Mouse (Mus musculus) forebrain, embryonic 11.5 days (tissue): ENCODE measurements around the gene Ikzf1. TPM values are rescaled to one million over a fixed set of nuclear protein-coding genes. Genes with fewer than 3 reads are reported as not detected.

ENCODE experiments used
- ATAC-seq: fragments of 200-750 bp; cut with Nextera tagmentation; replicated peaks from 2 replicates; pipeline ENCODE4 v1.8.0; 2017; ENCODE audit warnings: moderate TSS enrichment; ENCODE audit not compliant: low FRiP score
- DNase-seq: peaks from one replicate; pipeline ENCODE4 v3.0.0-alpha.2; 2017; ENCODE audit warnings: low spot score
- H3K27ac ChIP-seq: fragments of 300-500 bp; sonication (generic); 2 replicates; pipeline ENCODE4 v1.5.1; 2014; ENCODE audit warnings: low read depth, low read length
- H3K27me3 ChIP-seq: fragments of 300-500 bp; sonication (generic); 2 replicates; pipeline ENCODE4 v1.6.1; 2014; ENCODE audit warnings: mild to moderate bottlenecking, low read length, mixed read lengths; ENCODE audit not compliant: control insufficient read depth, insufficient read depth
- H3K36me3 ChIP-seq: fragments of 300-500 bp; sonication (generic); 2 replicates; pipeline ENCODE4 v1.6.1; 2014; ENCODE audit warnings: mild to moderate bottlenecking, low read length, moderate library complexity, mixed read lengths; ENCODE audit not compliant: control insufficient read depth, insufficient read depth
- H3K4me1 ChIP-seq: fragments of 300-500 bp; sonication (generic); replicated peaks from 2 replicates; pipeline ENCODE4 v1.6.1; 2014; ENCODE audit warnings: low read length, mixed read lengths; ENCODE audit not compliant: control insufficient read depth, insufficient read depth
- H3K4me2 ChIP-seq: fragments of 300-500 bp; sonication (generic); 2 replicates; pipeline ENCODE4 v1.6.1; 2014; ENCODE audit warnings: low read depth, mild to moderate bottlenecking, low read length, moderate library complexity, mixed read lengths; ENCODE audit not compliant: severe bottlenecking
- H3K4me3 ChIP-seq: fragments of 300-500 bp; sonication (generic); 2 replicates; pipeline ENCODE4 v1.5.1; 2014; ENCODE audit warnings: low read depth, low read length
- H3K9ac ChIP-seq: fragments of 300-500 bp; sonication (generic); 2 replicates; pipeline ENCODE4 v1.6.1; 2014; ENCODE audit warnings: low read length
- H3K9me3 ChIP-seq: fragments of 300-500 bp; sonication (generic); 2 replicates; pipeline ENCODE4 v1.6.1; 2016; ENCODE audit warnings: low read length, mixed read lengths; ENCODE audit not compliant: control insufficient read depth
- WGBS: fragments of 180-500 bp; shearing (Covaris S2); extraction: QIAGEN DNeasy Blood & Tissue Kit; methylation state at CpG from one replicate; pipeline ENCODE4 v1.1.7; 2014; 5-methylcytosine and 5-hydroxymethylcytosine counted together
- polyA plus RNA-seq: library from polyadenylated mRNA; unstranded; fragments of >200 nt; fragmentation: Nextera tagmentation; extraction: Ambion mirVana; gene quantifications from 2 replicates; pipeline ENCODE4 v1.2.1, GENCODE M21; 2014

The Ikzf1 gene
- polyA plus RNA-seq, 1 experiment from 2014 or later: 3.4 TPM

- no peaks in the 10 kb centered on the region for H3K9me3 ChIP-seq
- ATAC-seq: no peak
- no peak overlapping the region for H3K27ac ChIP-seq
- no peaks in the 10 kb centered on the region for H3K27me3 ChIP-seq
- 83% methylated on average over 6 of the region's 6 CpGs for WGBS
- H3K4me2 ChIP-seq: no peak overlapping the region
- no peak overlapping the region for H3K4me3 ChIP-seq
- H3K9ac ChIP-seq: no peak overlapping the region
- DNase-seq: no peak
- H3K36me3 ChIP-seq: no peaks in the 10 kb centered on the region
- H3K4me1 ChIP-seq: no peaks in the 10 kb centered on the region
Measured at GRCm38 (mm10) chr11:11735155-11735554, 50.4 kb downstream of the Ikzf1 start.

GRCm38 (mm10) chr11:11736948-11737347 lies 52.1 kb downstream of the Ikzf1 start:
- ATAC-seq (no peak), DNase-seq (no peak)
- Histone ChIP-seq H3K27me3 (no peaks in the 10 kb centered on the region), H3K4me3 (no peak overlapping the region), H3K9ac (no peak overlapping the region), H3K36me3 (no peaks in the 10 kb centered on the region), H3K4me2 (no peak overlapping the region), H3K9me3 (no peaks in the 10 kb centered on the region), H3K27ac (no peak overlapping the region), H3K4me1 (no peaks in the 10 kb centered on the region)
- 95% methylated on average over 4 of the region's 4 CpGs for WGBS

DNA sequence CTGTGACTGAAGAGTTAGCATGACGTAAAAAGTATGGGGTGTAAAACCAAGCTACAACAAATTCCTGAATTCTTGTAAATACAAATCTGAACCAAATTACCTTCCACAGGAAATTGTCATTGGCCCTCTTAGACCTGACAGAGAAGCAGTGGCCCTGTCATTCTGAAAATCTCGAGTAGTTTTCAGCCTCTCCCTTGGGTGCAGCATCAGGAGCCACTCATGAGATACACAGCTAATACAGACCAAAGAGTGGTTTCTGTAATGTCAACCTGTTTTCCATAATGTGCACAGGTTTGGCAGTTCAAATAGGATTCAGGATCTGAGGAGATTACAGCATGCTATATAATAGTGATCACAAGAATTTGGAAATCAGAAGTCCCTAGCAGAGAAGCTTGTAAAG lies 52.8 kb downstream of the Ikzf1 start:
- Histone ChIP-seq H3K4me1 (no peaks in the 10 kb centered on the region), H3K27ac (no peak overlapping the region), H3K4me3 (no peak overlapping the region), H3K36me3 (no peaks in the 10 kb centered on the region), H3K27me3 (no peaks in the 10 kb centered on the region), H3K9me3 (no peaks in the 10 kb centered on the region), H3K9ac (no peak overlapping the region), H3K4me2 (no peak overlapping the region)
- DNase-seq (no peak), ATAC-seq (no peak)
- 69% methylated on average over 2 of the region's 2 CpGs for WGBS

- H3K9ac ChIP-seq: no peak overlapping the region
- H3K4me2 ChIP-seq: no peak overlapping the region
- no peaks in the 10 kb centered on the region for H3K36me3 ChIP-seq
- no peaks in the 10 kb centered on the region for H3K27me3 ChIP-seq
- no peak overlapping the region for H3K4me3 ChIP-seq
- DNase-seq (no peak), ATAC-seq (no peak)
- no peaks in the 10 kb centered on the region for H3K4me1 ChIP-seq
- no peaks in the 10 kb centered on the region for H3K9me3 ChIP-seq
- H3K27ac ChIP-seq: no peak overlapping the region
- WGBS: 92% methylated on average over 3 of the region's 3 CpGs
Measured at GRCm38 (mm10) chr11:11739054-11739453, 54.3 kb downstream of the Ikzf1 start.

DNA sequence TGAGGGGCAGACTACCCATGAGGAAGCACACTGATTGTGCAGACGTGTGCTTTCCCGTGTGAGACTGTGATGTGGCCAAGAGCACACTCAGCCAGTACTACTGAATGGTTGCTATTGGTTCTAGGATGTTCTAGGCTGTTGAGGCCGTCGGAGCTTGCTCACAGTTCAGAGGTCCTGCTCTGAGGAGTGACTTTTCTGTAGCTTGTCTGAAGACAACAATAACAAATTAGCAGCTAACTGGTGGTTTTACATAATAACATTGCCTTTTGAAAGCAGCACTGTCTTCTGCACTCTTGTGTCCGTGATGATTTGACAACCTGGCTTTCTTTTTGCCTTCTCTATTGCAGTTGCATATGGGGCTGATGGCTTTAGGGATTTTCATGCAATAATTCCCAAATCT lies 55.8 kb downstream of the Ikzf1 start:
- H3K9ac ChIP-seq: no peak overlapping the region
- H3K4me3 ChIP-seq: no peak overlapping the region
- no peaks in the 10 kb centered on the region for H3K9me3 ChIP-seq
- H3K27ac ChIP-seq: no peak overlapping the region
- DNase-seq (no peak), ATAC-seq (no peak)
- no peak overlapping the region for H3K4me2 ChIP-seq
- WGBS: 83% methylated on average over 5 of the region's 5 CpGs
- H3K36me3 ChIP-seq: no peaks in the 10 kb centered on the region
- no peaks in the 10 kb centered on the region for H3K27me3 ChIP-seq
- H3K4me1 ChIP-seq: no peaks in the 10 kb centered on the region

DNA sequence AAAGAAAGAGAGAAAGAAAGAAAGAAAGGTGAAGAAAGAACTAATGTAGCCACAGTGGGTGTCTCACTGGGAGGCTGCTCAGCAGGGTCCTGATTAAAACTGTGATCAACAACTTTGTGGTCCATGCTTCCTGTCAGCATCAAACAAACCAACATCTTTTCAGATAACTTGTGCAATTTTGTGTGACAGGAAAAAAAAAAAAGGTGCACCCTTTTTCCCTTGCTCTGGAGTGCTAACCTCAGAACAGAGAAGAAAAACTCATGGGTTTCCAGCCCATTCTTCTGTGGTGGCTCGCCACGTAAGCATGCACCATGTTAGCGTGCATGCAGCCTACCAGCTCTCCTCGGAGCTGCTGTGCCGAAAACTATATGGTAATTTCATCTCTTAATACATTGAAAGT lies 56.8 kb downstream of the Ikzf1 start:
- Histone ChIP-seq H3K27ac (no peak overlapping the region), H3K36me3 (no peaks in the 10 kb centered on the region), H3K4me1 (no peaks in the 10 kb centered on the region), H3K4me3 (no peak overlapping the region), H3K4me2 (no peak overlapping the region), H3K27me3 (no peaks in the 10 kb centered on the region), H3K9me3 (no peaks in the 10 kb centered on the region), H3K9ac (no peak overlapping the region)
- 91% methylated on average over 5 of the region's 5 CpGs for WGBS
- DNase-seq: no peak
- no peak for ATAC-seq

DNA sequence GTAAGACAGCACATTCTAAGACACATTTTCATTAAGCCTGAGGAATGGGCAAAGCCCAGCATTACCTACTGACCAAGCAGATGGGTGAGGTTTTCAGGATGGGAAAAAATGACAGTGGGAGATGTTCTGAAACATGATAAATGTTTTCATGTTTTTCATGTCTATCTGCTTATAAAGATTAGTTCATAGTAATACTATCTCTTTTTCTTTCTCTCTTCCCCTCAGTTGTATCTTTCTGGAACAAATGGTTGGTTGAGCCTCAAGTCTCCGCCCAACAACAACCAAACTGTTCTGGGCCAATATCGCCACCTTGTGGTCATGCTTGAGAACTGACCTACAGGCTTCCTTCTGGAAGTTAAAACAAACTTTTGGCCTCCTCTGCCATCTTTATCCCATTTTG lies 57.8 kb downstream of the Ikzf1 start:
- H3K4me1 ChIP-seq: no peaks in the 10 kb centered on the region
- no peaks in the 10 kb centered on the region for H3K36me3 ChIP-seq
- H3K4me2 ChIP-seq: no peak overlapping the region
- H3K27me3 ChIP-seq: no peaks in the 10 kb centered on the region
- H3K27ac ChIP-seq: no peak overlapping the region
- H3K4me3 ChIP-seq: no peak overlapping the region
- ATAC-seq: no peak
- H3K9me3 ChIP-seq: no peaks in the 10 kb centered on the region
- no peak overlapping the region for H3K9ac ChIP-seq
- peak; percentile 65 for DNase-seq
- 32% methylated on average over 2 of the region's 2 CpGs for WGBS

DNA sequence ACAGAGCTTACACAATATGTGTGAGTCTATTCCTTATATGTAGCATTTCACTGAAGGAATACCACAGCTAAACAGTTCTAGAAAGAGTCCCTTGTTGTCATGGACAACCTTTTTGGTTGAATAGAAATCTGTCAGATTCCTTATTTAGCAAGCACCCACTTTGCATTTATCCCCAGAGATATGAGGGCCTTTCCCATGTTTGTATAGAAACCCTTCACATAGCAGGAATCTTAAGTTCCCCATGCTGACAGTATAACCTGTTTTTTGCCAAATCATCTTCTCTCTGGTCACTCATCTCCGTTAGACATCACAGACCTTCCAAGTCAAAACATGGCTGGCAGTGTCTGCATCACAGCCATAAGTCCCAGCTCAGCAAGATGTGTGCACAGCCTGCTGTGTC lies 59.4 kb downstream of the Ikzf1 start:
- no peaks in the 10 kb centered on the region for H3K36me3 ChIP-seq
- DNase-seq (no peak), ATAC-seq (no peak)
- H3K4me2 ChIP-seq: no peak overlapping the region
- no peaks in the 10 kb centered on the region for H3K27me3 ChIP-seq
- no peak overlapping the region for H3K27ac ChIP-seq
- H3K4me1 ChIP-seq: no peaks in the 10 kb centered on the region
- WGBS: 61% methylated on average over 1 of the region's 1 CpGs
- no peak overlapping the region for H3K4me3 ChIP-seq
- H3K9ac ChIP-seq: no peak overlapping the region
- no peaks in the 10 kb centered on the region for H3K9me3 ChIP-seq

DNA sequence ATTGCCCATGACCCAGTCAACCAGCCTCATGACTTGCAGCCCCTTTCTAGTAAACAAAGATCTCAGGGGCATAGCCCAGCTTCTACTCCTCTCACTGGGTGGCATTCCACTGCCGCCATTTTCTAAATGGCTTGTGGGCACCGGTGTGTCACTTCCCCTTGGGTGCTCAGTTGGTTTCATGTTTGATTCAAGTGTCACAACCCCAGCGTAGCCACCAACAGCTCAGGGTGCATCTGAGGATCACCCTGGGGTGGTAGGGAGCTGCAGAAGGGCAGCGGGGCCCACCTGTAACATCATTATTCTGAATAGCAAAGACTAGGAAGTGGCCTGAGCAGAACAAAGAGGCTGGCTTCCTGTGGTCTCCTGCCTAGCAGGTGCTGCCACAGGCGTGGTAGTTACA lies 66.3 kb downstream of the Ikzf1 start:
- Histone ChIP-seq H3K27me3 (no peaks in the 10 kb centered on the region), H3K4me2 (no peak overlapping the region), H3K4me1 (no peaks in the 10 kb centered on the region), H3K9ac (no peak overlapping the region), H3K27ac (no peak overlapping the region), H3K9me3 (no peaks in the 10 kb centered on the region), H3K36me3 (no peaks in the 10 kb centered on the region), H3K4me3 (no peak overlapping the region)
- 90% methylated on average over 5 of the region's 5 CpGs for WGBS
- no peak for DNase-seq
- no peak for ATAC-seq
